Mouse (Mus musculus) embryonic facial prominence, embryonic 14.5 days (tissue): ENCODE results near the gene Clcn7. TPM values are rescaled to one million over a fixed set of nuclear protein-coding genes. Genes with fewer than 3 reads are reported as not detected.

ENCODE experiments used
- ATAC-seq: fragments of 200-750 bp; cut with Nextera tagmentation; 2 replicates; pipeline ENCODE4 v1.8.0; 2017; ENCODE audit warnings: low read depth, moderate number of reproducible peaks, moderate TSS enrichment
- DNase-seq: peaks from one replicate; pipeline ENCODE4 v3.0.0-alpha.2; 2015; ENCODE audit warnings: low spot score
- H3K27ac ChIP-seq: fragments of 300-500 bp; sonication (generic); replicated peaks from 2 replicates; pipeline ENCODE4 v1.5.1; 2014; ENCODE audit warnings: low read depth, mild to moderate bottlenecking, low read length, moderate library complexity
- H3K27me3 ChIP-seq: fragments of 300-500 bp; sonication (generic); replicated peaks from 2 replicates; pipeline ENCODE4 v1.6.1; 2014; ENCODE audit warnings: low read length; ENCODE audit not compliant: control insufficient read depth, insufficient read depth
- H3K36me3 ChIP-seq: fragments of 300-500 bp; sonication (generic); 2 replicates; pipeline ENCODE4 v1.6.1; 2014; ENCODE audit warnings: low read length, mixed read lengths; ENCODE audit not compliant: control insufficient read depth, insufficient read depth
- H3K4me1 ChIP-seq: fragments of 300-500 bp; sonication (generic); 2 replicates; pipeline ENCODE4 v1.6.1; 2014; ENCODE audit warnings: antibody characterized with exemption, low read length; ENCODE audit not compliant: control insufficient read depth, insufficient read depth
- H3K4me2 ChIP-seq: fragments of 300-500 bp; sonication (generic); 2 replicates; pipeline ENCODE4 v1.6.1; 2014; ENCODE audit warnings: low read depth, mild to moderate bottlenecking, low read length, moderate library complexity, mixed read lengths
- H3K4me3 ChIP-seq: fragments of 300-500 bp; sonication (generic); 2 replicates; pipeline ENCODE4 v1.5.1; 2014; ENCODE audit warnings: low read depth, mild to moderate bottlenecking, low read length
- H3K9ac ChIP-seq: fragments of 300-500 bp; sonication (generic); 2 replicates; pipeline ENCODE4 v1.6.1; 2014; ENCODE audit warnings: low read depth, mild to moderate bottlenecking, low read length, moderate library complexity, mixed read lengths
- H3K9me3 ChIP-seq: fragments of 300-500 bp; sonication (generic); 2 replicates; pipeline ENCODE4 v1.6.1; 2016; ENCODE audit warnings: low read length; ENCODE audit not compliant: control insufficient read depth
- WGBS: fragments of 180-500 bp; shearing (Covaris S2); extraction: QIAGEN DNeasy Blood & Tissue Kit; methylation state at CpG from one replicate; pipeline ENCODE4 v1.1.7; 2014; 5-methylcytosine and 5-hydroxymethylcytosine counted together
- polyA plus RNA-seq: library from polyadenylated mRNA; unstranded; fragments of >200 nt; fragmentation: Nextera tagmentation; extraction: Ambion mirVana; gene quantifications from 2 replicates; pipeline ENCODE4 v1.2.1, GENCODE M21; 2014

The Clcn7 gene
- polyA plus RNA-seq, 1 experiment from 2014 or later = 21.4 TPM

DNA sequence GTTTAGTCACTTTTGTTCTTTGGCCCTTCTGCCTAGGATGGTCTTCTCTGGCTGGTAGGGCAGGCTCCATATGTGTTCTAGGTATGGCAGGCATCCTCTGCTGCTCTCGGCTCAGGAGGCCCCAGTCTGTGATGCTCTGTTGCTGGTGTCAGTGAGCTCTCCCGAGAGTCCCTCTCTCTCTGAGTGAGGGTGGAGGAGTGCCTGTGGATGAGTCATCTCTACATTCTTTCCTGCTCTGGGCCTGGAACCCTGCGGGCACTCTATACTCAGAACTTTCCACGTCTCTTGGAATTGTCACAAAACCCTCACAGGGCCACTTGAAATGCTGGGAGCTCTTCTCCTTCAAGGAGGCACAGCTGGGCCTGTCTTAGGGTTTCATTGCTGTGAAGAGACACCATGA, 78.5 kb downstream of the Clcn7 start:
- H3K36me3 ChIP-seq = peaks cover 89% of the 10 kb centered on the region
- DNase-seq (no peak), ATAC-seq (no peak)
- H3K27me3 ChIP-seq = no peaks in the 10 kb centered on the region
- no peak overlapping the region for H3K9ac ChIP-seq
- no peaks in the 10 kb centered on the region for H3K9me3 ChIP-seq
- 81% methylated on average over 4 of the region's 4 CpGs for WGBS
- no peak overlapping the region for H3K27ac ChIP-seq
- H3K4me3 ChIP-seq = no peak overlapping the region
- no peaks in the 10 kb centered on the region for H3K4me1 ChIP-seq
- H3K4me2 ChIP-seq = no peak overlapping the region

Other genes starting within 250 kb of the Clcn7 start
- gene Nubp2, start 247.0 kb upstream of the Clcn7 start, polyA plus RNA-seq = 47.5 and 48.0 TPM in 2 replicates
- 40.8 and 41.7 TPM in 2 replicates for gene Spsb3, start 246.7 kb upstream of the Clcn7 start, polyA plus RNA-seq
- 23.0 and 24.9 TPM in 2 replicates for gene Eme2, start 238.3 kb upstream of the Clcn7 start, polyA plus RNA-seq
- gene Mrps34, start 238.3 kb upstream of the Clcn7 start, polyA plus RNA-seq = 78.5 and 78.7 TPM in 2 replicates
- gene Nme3, start 236.9 kb upstream of the Clcn7 start, polyA plus RNA-seq = 37.5 and 46.1 TPM in 2 replicates
- gene Mapk8ip3, start 196.4 kb upstream of the Clcn7 start, polyA plus RNA-seq = 34.6 and 37.4 TPM in 2 replicates
- 83.6 and 95.6 TPM in 2 replicates for gene Jpt2, start 172.7 kb upstream of the Clcn7 start, polyA plus RNA-seq
- gene Cramp1l, start 117.6 kb upstream of the Clcn7 start, polyA plus RNA-seq = 7.1 and 7.7 TPM in 2 replicates
- gene Ift140, start 117.3 kb upstream of the Clcn7 start, polyA plus RNA-seq = 13.9 and 17.5 TPM in 2 replicates
- 22.6 and 23.2 TPM in 2 replicates for gene Tmem204, start 49.8 kb upstream of the Clcn7 start, polyA plus RNA-seq
- 24.8 and 37.2 TPM in 2 replicates for gene Telo2, start 17.4 kb upstream of the Clcn7 start, polyA plus RNA-seq
- gene Ptx4, start 12.6 kb upstream of the Clcn7 start, polyA plus RNA-seq = 1.8 and 2.9 TPM in 2 replicates
- not detected in 2 replicates for gene Ccdc154, start 29.1 kb downstream of the Clcn7 start, polyA plus RNA-seq
- gene Gm38655, start 42.1 kb downstream of the Clcn7 start, polyA plus RNA-seq = 0.25 TPM in 1 of 2 replicates, not detected in the other
- 28.1 and 29.2 TPM in 2 replicates for gene BC003965, start 51.2 kb downstream of the Clcn7 start, polyA plus RNA-seq
- gene Unkl, start 55.0 kb downstream of the Clcn7 start, polyA plus RNA-seq = 5.6 and 5.8 TPM in 2 replicates
- 32.4 and 34.9 TPM in 2 replicates for gene Gnptg, start 106.7 kb downstream of the Clcn7 start, polyA plus RNA-seq
- 39.1 and 48.7 TPM in 2 replicates for gene Tsr3, start 106.8 kb downstream of the Clcn7 start, polyA plus RNA-seq
- 0.42 and 1.1 TPM in 2 replicates for gene Baiap3, start 123.0 kb downstream of the Clcn7 start, polyA plus RNA-seq
- 482 and 517 TPM in 2 replicates for gene Ube2i, start 141.2 kb downstream of the Clcn7 start, polyA plus RNA-seq
- gene Prss34, start 165.0 kb downstream of the Clcn7 start, polyA plus RNA-seq = 3.1 and 4.4 TPM in 2 replicates
- gene Prss28, start 175.3 kb downstream of the Clcn7 start, polyA plus RNA-seq = not detected in 2 replicates
- gene Prss29, start 185.3 kb downstream of the Clcn7 start, polyA plus RNA-seq = not detected in 2 replicates
- 0.94 and 1.0 TPM in 2 replicates for gene Tpsab1, start 212.2 kb downstream of the Clcn7 start, polyA plus RNA-seq
- 47.8 and 101 TPM in 2 replicates for gene Tpsb2, start 232.9 kb downstream of the Clcn7 start, polyA plus RNA-seq
- 8.0 and 9.5 TPM in 2 replicates for gene Tpsg1, start 235.9 kb downstream of the Clcn7 start, polyA plus RNA-seq